Mouse (Mus musculus): ENCODE data around the gene 1110051M20Rik.

Gene 1110051M20Rik

DNA sequence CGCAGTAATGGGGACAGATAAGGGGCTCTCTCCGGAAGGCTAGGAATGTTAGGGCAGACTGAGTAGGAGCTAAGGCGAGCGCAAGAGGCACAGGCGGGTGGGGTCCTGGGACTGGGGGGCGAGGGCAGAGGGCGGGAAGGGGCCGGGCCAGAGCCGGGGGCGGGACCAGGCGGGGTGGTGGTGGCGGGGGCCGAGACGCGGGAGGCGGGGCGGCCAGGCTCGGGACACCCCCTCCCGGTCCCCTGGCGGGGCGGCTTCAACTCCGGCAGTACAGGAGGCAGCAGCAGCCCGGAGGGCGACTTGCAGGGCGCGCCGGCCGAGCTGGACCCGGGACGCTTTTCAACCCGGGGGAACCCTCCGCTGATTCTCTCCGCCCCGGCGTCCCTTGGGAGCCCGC, 12.8 kb upstream of the 1110051M20Rik start, which contains the start of gene Lrp4:
TSS of gene Lrp4 (plus strand) at position 253 of the 397 bp plus-strand sequence.
- peak; percentile 46 to 70 for DNase-seq

DNA sequence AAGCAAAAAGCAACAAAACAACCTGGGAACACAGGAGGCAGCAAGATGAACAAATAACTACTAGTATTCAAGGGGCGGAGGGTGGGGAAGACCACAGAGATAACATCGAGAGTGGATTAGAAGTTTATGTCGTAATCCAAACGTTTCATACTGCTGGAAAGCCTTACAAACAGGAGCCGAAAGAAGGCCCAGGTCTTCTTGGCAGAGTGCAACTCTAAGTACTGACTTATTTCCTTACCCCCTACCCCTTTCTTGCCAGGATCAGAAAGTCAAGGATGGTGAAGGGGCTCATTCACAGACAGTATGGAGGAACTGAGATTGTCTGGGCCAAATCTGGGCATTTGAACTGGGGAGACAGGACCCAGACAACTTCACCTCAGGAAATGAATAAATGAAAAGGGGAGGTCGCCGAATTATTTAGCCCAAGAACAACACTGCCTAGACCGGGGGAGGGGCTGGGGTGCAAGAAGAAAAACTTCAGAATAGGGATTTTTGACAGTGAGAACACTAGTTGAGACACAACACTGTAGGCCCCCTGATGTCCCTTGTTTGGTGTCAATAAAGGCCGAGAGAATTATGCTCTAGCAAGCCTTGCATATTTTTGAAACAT, 12.1 kb upstream of the 1110051M20Rik start:
- DNase-seq: no peak

- peak; percentile 65 to 71 for DNase-seq
Observed at GRCm38 (mm10) chr2:91455826-91456225, 11.3 kb upstream of the 1110051M20Rik start.

- DNase-seq: no peak
Observed at GRCm38 (mm10) chr2:91454434-91454833, 9.9 kb upstream of the 1110051M20Rik start.

- DNase-seq: no peak
Observed at GRCm38 (mm10) chr2:91453231-91454075, 8.9 kb upstream of the 1110051M20Rik start.

- DNase-seq: no peak
Observed at GRCm38 (mm10) chr2:91452658-91453057, 8.2 kb upstream of the 1110051M20Rik start.

DNA sequence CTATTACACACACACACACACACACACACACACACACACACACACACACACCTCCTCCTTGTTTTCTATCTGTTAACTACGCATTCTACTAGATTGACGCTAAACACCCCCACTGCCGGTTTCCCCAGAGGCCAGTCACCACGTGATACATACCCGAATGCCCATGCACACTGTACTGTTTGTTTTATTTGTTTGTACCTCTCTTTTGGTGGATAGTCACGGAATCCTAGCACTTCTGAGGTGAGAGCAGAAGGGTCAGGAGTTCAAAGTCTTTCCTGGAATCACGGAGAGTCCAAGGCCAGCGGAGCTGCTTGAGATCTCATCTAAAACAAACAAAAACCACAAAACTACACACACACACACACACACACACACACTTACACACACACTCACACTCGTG, 5.8 kb upstream of the 1110051M20Rik start:
- DNase-seq: no peak

GRCm38 (mm10) chr2:91449662-91450061, 5.2 kb upstream of the 1110051M20Rik start:
- no peak for DNase-seq

- DNase-seq: no peak
Observed at GRCm38 (mm10) chr2:91442241-91442640, 2.3 kb downstream of the 1110051M20Rik start.

- no peak for DNase-seq
Observed at GRCm38 (mm10) chr2:91441715-91442114, 2.8 kb downstream of the 1110051M20Rik start.

DNA sequence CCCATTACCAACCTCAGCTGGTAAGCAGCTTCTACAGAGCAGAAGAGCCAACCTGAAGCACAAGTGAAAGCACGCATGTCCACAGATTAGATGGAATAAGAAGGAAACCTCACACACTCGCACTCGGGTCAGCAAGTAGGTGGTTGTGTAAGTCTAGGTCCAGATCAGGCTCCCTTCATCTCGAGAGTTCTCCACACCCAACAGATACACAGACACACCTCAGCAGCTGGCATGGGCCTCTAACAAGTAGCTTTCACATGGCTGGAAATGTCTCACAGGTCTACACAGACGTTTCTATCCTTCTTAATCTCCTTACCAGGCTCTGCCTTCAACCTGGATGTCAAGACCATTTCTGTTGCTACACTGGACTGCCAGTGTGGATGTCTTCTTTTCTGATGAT, 3.8 kb downstream of the 1110051M20Rik start:
- no peak for DNase-seq

DNA sequence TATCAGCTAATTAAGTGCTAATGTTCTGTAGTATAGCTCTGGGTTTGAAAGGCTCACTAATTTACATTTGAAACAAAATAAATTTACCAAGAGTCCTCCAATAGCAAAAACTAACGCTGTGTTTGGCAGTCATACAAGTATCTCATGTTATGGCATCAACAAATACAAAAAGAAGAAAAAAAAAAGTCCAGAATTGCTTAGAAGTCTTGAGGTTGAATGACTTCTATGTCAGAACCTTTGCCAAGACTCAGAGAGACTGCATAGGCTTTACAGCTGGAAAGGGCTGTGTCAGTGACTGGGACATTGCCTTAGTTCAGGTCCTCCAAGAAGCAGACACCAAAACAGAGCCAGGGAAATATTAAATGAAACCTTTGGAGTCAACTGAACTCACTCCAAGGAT, 4.6 kb downstream of the 1110051M20Rik start:
- DNase-seq: no peak

DNA sequence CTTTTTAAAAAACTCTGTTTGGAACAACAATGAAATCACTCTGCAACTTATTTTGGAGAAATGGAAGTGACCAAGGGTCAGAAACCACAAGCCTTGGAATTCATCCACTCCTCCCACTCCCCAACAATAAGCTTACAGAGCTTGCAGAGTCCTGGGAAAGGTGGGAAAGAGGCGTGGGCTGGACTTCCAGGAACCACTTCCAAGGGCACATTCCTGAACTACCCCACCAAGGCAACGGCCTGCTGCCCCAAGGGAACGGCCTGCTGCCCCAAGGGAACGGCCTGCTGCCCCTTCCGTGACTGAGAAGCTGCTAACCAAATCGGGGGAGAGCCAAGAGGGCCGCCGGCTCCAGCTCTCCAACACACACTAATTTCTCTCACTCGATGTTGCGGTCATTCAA, 5.2 kb downstream of the 1110051M20Rik start:
- no peak for DNase-seq

- DNase-seq: no peak
Observed at GRCm38 (mm10) chr2:91437116-91437815, 7.2 kb downstream of the 1110051M20Rik start.

DNA sequence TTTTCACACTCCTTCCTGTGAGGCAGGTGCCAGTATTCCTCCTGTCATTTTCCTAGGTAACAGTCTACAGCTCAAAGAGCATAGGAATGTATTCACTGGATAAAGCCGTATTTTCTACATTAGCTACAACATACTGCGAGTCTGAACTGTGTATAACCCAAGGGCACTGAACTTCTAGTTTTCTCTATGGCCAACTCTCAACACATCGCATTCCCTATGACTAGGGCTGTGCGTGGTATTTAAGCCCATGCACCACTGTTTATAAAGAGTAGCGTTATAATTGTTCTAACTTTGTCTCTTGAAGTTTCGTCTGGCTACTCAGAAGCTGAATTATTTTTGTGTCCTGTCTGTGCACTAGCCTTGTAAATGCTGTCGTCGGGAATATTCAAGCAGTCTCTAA, 7.8 kb downstream of the 1110051M20Rik start:
- DNase-seq: no peak

DNA sequence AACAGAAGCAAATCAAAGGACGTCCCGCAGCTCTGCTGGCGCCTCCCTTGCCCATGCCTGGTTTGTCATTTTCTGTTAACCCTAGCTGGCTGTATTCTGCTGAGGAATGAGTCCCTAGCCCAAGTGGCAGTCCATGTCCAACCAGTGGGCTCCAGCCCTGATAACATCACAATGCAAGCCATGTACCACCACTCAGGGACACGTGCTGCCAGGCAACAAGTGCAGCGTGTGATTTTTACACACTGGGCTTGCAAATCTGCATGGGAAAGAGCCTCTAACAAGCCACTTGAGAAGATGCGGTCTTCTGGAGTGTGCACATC, 13.9 kb downstream of the 1110051M20Rik start:
- DNase-seq: peak; percentile 41 to 58

DNA sequence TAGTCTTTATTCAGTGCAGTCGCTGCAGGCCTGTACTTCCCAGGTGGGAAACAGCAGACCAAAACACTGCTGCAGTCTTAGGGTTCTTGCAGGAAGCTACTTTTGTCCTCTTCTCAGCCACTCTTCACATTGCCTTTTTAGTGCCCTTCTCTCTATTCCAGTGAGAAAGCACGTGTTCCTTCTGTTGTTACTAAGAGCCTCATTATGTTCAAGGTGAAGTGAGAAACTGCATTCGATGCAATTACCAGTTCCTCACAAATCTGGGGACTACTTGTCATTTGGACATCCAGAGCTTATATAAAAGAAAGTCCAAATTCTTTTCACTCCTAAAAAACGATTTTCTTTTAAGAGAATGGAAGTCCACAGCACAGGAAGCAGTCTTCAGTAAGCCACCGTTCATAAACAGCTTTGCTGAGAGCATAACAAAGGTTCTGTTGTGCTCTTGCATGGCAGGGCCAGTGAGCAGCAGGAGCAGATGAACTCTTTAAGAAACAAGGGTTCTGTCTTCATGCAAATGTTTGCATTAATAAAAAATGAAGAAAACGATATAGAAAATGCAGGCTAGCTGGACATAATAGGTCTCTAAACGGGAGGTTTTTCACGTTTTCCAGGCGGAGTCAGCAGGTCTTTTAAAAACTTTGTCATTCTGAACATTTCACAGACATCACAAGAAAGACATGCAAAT, 14.4 kb downstream of the 1110051M20Rik start:
- no peak for DNase-seq

GRCm38 (mm10) chr2:91429146-91429545, 15.4 kb downstream of the 1110051M20Rik start:
- DNase-seq: no peak

DNA sequence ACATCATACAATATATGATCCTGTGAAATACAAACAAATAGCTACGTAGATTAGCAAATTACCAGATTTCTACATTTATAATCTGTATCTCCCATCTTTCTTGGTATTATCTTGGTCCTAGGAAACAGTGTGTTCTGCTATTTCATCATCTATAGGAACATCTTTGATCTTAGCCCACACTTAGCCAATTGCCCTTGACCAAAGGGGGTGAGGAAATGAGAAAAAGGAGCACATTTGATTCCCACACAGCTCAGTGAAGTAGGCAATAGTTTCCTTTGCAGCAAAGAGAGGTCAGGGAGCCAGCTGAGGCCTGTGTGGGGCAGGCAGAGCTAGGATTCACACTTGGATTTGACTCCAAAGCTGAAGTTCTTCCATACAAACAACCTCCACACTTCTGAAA, 18.2 kb downstream of the 1110051M20Rik start:
- DNase-seq: no peak

- no peak for DNase-seq
Observed at GRCm38 (mm10) chr2:91424061-91424720, 20.3 kb downstream of the 1110051M20Rik start.

DNA sequence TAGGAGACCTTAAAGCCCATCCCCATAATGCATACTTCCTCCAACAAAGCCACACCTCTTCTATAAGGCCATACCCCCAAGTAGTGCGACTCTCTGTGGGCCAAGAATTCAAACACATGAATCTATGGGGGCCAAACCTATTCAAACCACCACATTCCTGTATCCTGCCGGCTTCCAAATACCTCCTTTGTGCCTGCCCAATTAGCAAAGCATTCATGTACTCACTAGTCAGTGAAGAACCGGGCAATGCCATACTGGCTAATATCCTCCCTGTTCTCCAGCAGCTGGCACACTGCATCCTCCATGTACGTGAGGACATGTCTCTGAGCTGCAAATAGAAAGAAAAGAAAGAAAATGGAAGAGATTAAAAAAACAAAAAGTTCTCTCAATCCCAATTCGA, 22.9 kb downstream of the 1110051M20Rik start:
- no peak for DNase-seq

DNA sequence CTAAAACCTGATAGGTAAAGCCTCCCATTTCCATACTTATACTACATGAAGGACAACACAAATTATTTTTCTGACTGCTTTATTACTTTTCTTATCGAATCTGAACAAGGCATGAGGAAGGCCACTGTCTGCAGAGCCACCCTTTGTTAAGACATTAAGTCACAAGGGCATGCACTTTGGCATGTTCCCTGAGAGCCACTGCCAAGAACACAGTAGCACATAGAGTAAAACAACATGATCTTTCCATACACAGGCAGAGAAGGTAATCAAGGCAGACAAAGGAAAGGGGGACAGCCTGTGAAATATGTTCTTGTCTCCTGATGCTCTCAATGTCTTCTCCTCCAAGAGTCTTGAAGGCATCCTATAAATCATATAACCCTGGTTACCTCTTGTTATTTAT, 30.7 kb downstream of the 1110051M20Rik start:
- DNase-seq: peak; percentile 24 to 28

- DNase-seq: no peak
Observed at GRCm38 (mm10) chr2:91412361-91412760, 32.1 kb downstream of the 1110051M20Rik start.
